Mouse (Mus musculus): ENCODE measurements at regions not wholly inside any gene's neighbourhood (a gene's known extent, or its start where the extent isn't known, plus 50 kb on each side); places are given as distances from the start of the nearest gene placed in this dataset.

GRCm38 (mm10) chr2:61137378-61137777, 174.4 kb upstream of the Rbms1 start:
- Histone ChIP-seq H3K4me3 (ENCODE audit: insufficient read depth, low read length) (no peak overlapping the region), H3K4me1 (ENCODE audit: control insufficient read depth, insufficient read depth, low read length) (peaks cover 9% of the 10 kb centered on the region), H3K27ac (ENCODE audit: insufficient read depth, low read length) (no peak overlapping the region)
- TF ChIP-seq CTCF (IDR thresholded peaks at IDR 0.05; ENCODE audit: borderline replicate concordance, insufficient read depth, low read length) = no peak
- TF ChIP-seq POLR2A (IDR thresholded peaks at IDR 0.05; ENCODE audit: low read depth, low read length) = no peak

- Histone ChIP-seq H3K4me1 (ENCODE audit: control insufficient read depth, insufficient read depth, low read length) (peaks cover 9% of the 10 kb centered on the region), H3K27ac (ENCODE audit: insufficient read depth, low read length) (no peak overlapping the region), H3K4me3 (ENCODE audit: insufficient read depth, low read length) (no peak overlapping the region)
- TF ChIP-seq CTCF (IDR thresholded peaks at IDR 0.05; ENCODE audit: borderline replicate concordance, insufficient read depth, low read length) (no peak), POLR2A (IDR thresholded peaks at IDR 0.05; ENCODE audit: low read depth, low read length) (no peak)
Observed at GRCm38 (mm10) chr2:61136926-61137325, 173.9 kb upstream of the Rbms1 start.

- Histone ChIP-seq H3K4me3 (ENCODE audit: insufficient read depth, low read length) (no peak overlapping the region), H3K4me1 (ENCODE audit: control insufficient read depth, insufficient read depth, low read length) (no peaks in the 10 kb centered on the region), H3K27ac (ENCODE audit: insufficient read depth, low read length) (no peak overlapping the region)
- TF ChIP-seq CTCF (IDR thresholded peaks at IDR 0.05; ENCODE audit: borderline replicate concordance, insufficient read depth, low read length) (no peak), POLR2A (IDR thresholded peaks at IDR 0.05; ENCODE audit: low read depth, low read length) (no peak)
Observed at GRCm38 (mm10) chr2:61123046-61123806, 160.2 kb upstream of the Rbms1 start.

- no peak overlapping the region for H3K27ac ChIP-seq (ENCODE audit: insufficient read depth, low read length)
- TF ChIP-seq CTCF (IDR thresholded peaks at IDR 0.05; ENCODE audit: borderline replicate concordance, insufficient read depth, low read length) = no peak
- no peak for TF ChIP-seq POLR2A (IDR thresholded peaks at IDR 0.05; ENCODE audit: low read depth, low read length)
- no peaks in the 10 kb centered on the region for H3K4me1 ChIP-seq (ENCODE audit: control insufficient read depth, insufficient read depth, low read length)
- H3K4me3 ChIP-seq (ENCODE audit: insufficient read depth, low read length) = no peak overlapping the region
Observed at GRCm38 (mm10) chr2:61121281-61121680, 158.3 kb upstream of the Rbms1 start.

GRCm38 (mm10) chr2:61114620-61115019, 151.6 kb upstream of the Rbms1 start:
- no peak for TF ChIP-seq CTCF (IDR thresholded peaks at IDR 0.05; ENCODE audit: borderline replicate concordance, insufficient read depth, low read length)
- Histone ChIP-seq H3K4me1 (ENCODE audit: control insufficient read depth, insufficient read depth, low read length) (no peaks in the 10 kb centered on the region; the same call in 1 of the 2 replicates), H3K4me3 (ENCODE audit: insufficient read depth, low read length) (no peak overlapping the region), H3K27ac (ENCODE audit: insufficient read depth, low read length) (no peak overlapping the region)

GRCm38 (mm10) chr2:61113916-61114315, 150.9 kb upstream of the Rbms1 start:
- no peak for TF ChIP-seq CTCF (IDR thresholded peaks at IDR 0.05; ENCODE audit: borderline replicate concordance, insufficient read depth, low read length)
- no peak for TF ChIP-seq POLR2A (IDR thresholded peaks at IDR 0.05; ENCODE audit: low read depth, low read length)
- no peak overlapping the region for H3K27ac ChIP-seq (ENCODE audit: insufficient read depth, low read length)
- no peaks in the 10 kb centered on the region; the same call in 1 of the 2 replicates for H3K4me1 ChIP-seq (ENCODE audit: control insufficient read depth, insufficient read depth, low read length)
- H3K4me3 ChIP-seq (ENCODE audit: insufficient read depth, low read length) = no peak overlapping the region

GRCm38 (mm10) chr2:61110591-61110990, 147.6 kb upstream of the Rbms1 start:
- Histone ChIP-seq H3K4me1 (ENCODE audit: control insufficient read depth, insufficient read depth, low read length) (peaks cover 2% of the 10 kb centered on the region), H3K4me3 (ENCODE audit: insufficient read depth, low read length) (no peak overlapping the region), H3K27ac (ENCODE audit: insufficient read depth, low read length) (no peak overlapping the region)
- TF ChIP-seq CTCF (IDR thresholded peaks at IDR 0.05; ENCODE audit: borderline replicate concordance, insufficient read depth, low read length) (no peak), POLR2A (IDR thresholded peaks at IDR 0.05; ENCODE audit: low read depth, low read length) (no peak)

- Histone ChIP-seq H3K4me1 (ENCODE audit: control insufficient read depth, insufficient read depth, low read length) (peaks cover 5% of the 10 kb centered on the region), H3K27ac (ENCODE audit: insufficient read depth, low read length) (no peak overlapping the region), H3K4me3 (ENCODE audit: insufficient read depth, low read length) (no peak overlapping the region)
- TF ChIP-seq POLR2A (IDR thresholded peaks at IDR 0.05; ENCODE audit: low read depth, low read length) (no peak), CTCF (IDR thresholded peaks at IDR 0.05; ENCODE audit: borderline replicate concordance, insufficient read depth, low read length) (no peak)
Observed at GRCm38 (mm10) chr2:61109564-61109963, 146.6 kb upstream of the Rbms1 start.

GRCm38 (mm10) chr2:61105169-61105568, 142.2 kb upstream of the Rbms1 start:
- no peak overlapping the region for H3K4me3 ChIP-seq (ENCODE audit: insufficient read depth, low read length)
- H3K27ac ChIP-seq (ENCODE audit: insufficient read depth, low read length) = no peak overlapping the region
- peaks cover 5% of the 10 kb centered on the region for H3K4me1 ChIP-seq (ENCODE audit: control insufficient read depth, insufficient read depth, low read length)
- TF ChIP-seq POLR2A (IDR thresholded peaks at IDR 0.05; ENCODE audit: low read depth, low read length) (no peak), CTCF (IDR thresholded peaks at IDR 0.05; ENCODE audit: borderline replicate concordance, insufficient read depth, low read length) (no peak)

GRCm38 (mm10) chr2:61100854-61101253, 137.9 kb upstream of the Rbms1 start:
- H3K4me1 ChIP-seq (ENCODE audit: control insufficient read depth, insufficient read depth, low read length) = peaks cover 9% of the 10 kb centered on the region
- TF ChIP-seq CTCF (IDR thresholded peaks at IDR 0.05; ENCODE audit: borderline replicate concordance, insufficient read depth, low read length) (no peak), POLR2A (IDR thresholded peaks at IDR 0.05; ENCODE audit: low read depth, low read length) (no peak)
- H3K27ac ChIP-seq (ENCODE audit: insufficient read depth, low read length) = no peak overlapping the region
- H3K4me3 ChIP-seq (ENCODE audit: insufficient read depth, low read length) = no peak overlapping the region

Data from embryonic fibroblast, embryonic 13.5 days (primary cell).